Mouse (Mus musculus) myocyte (in vitro differentiated cells): Measurements from ENCODE around the gene Tmbim4. TPM values are rescaled to one million over a fixed set of nuclear protein-coding genes. Genes with fewer than 3 reads are reported as not detected.

ENCODE experiments used
- H3K27me3 ChIP-seq: one replicate; pipeline ENCODE4 v1.6.1; 2011; ENCODE audit not compliant: control insufficient read depth, insufficient read depth, insufficient read length
- H3K36me3 ChIP-seq: one replicate; pipeline ENCODE4 v1.6.1; 2011; ENCODE audit not compliant: control insufficient read depth, insufficient read depth
- H3K4me2 ChIP-seq: one replicate; pipeline ENCODE4 v1.6.1; 2011; ENCODE audit warnings: low read depth, control low read depth
- H3K4me3 ChIP-seq: one replicate; pipeline ENCODE4 v1.5.1; 2011; ENCODE audit warnings: mild to moderate bottlenecking, control low read depth, moderate library complexity
- H3K79me2 ChIP-seq: one replicate; pipeline ENCODE4 v1.6.1; 2011; ENCODE audit not compliant: control insufficient read depth, insufficient read depth
- H3ac ChIP-seq: one replicate; pipeline ENCODE4 v1.6.1; 2011; ENCODE audit not compliant: control insufficient read depth, insufficient read length
- CEBPB ChIP-seq: IDR thresholded peaks from 2 replicates; pipeline ENCODE4 v1.6.1; 2011; ENCODE audit warnings: mild to moderate bottlenecking, moderate library complexity; ENCODE audit not compliant: poor library complexity, insufficient read depth, severe bottlenecking
- E2F4 ChIP-seq: IDR thresholded peaks from one replicate; pipeline ENCODE4 v1.6.1; 2011; ENCODE audit warnings: mild to moderate bottlenecking, control low read depth, moderate library complexity; ENCODE audit not compliant: insufficient read depth
- MAX ChIP-seq: IDR thresholded peaks from one replicate; pipeline ENCODE4 v1.6.1; 2011; ENCODE audit warnings: low read depth, mild to moderate bottlenecking, control low read depth
- MYOD1 ChIP-seq, 3 experiments: IDR thresholded peaks; one replicate each; pipeline ENCODE4 v1.6.1; 2011; ENCODE audit warnings: control low read depth in 2 of 3, low read depth in 2 of 3, mild to moderate bottlenecking in 2 of 3, moderate library complexity in 1 of 3; ENCODE audit not compliant: insufficient read length in 2 of 3, control insufficient read depth in 1 of 3
- MYOG ChIP-seq, 3 experiments: IDR thresholded peaks; one replicate each; pipeline ENCODE4 v1.6.1; 2011; ENCODE audit warnings: control low read depth in 2 of 3, low read depth in 2 of 3, mild to moderate bottlenecking in 2 of 3; ENCODE audit not compliant: insufficient read length in 2 of 3, control insufficient read depth in 1 of 3, insufficient read depth in 1 of 3
- POLR2A ChIP-seq: IDR thresholded peaks from one replicate; pipeline ENCODE4 v1.6.1; 2011; ENCODE audit warnings: low read depth, mild to moderate bottlenecking, control low read depth, moderate library complexity; ENCODE audit not compliant: insufficient read length
- POLR2AphosphoS2 ChIP-seq: IDR thresholded peaks from one replicate; pipeline ENCODE4 v1.6.1; 2011; ENCODE audit warnings: low read depth, control low read depth; ENCODE audit not compliant: insufficient read length
- REST ChIP-seq: IDR thresholded peaks from one replicate; pipeline ENCODE4 v1.6.1; 2011; ENCODE audit warnings: mild to moderate bottlenecking, control low read depth, moderate library complexity; ENCODE audit not compliant: insufficient read depth, insufficient read length
- SRF ChIP-seq: IDR thresholded peaks from one replicate; pipeline ENCODE4 v1.6.1; 2011; ENCODE audit warnings: low read depth; ENCODE audit not compliant: control insufficient read depth, insufficient read length
- TCF12 ChIP-seq: IDR thresholded peaks from one replicate; pipeline ENCODE4 v1.6.1; 2011; ENCODE audit warnings: mild to moderate bottlenecking, control low read depth; ENCODE audit not compliant: poor library complexity, insufficient read depth, severe bottlenecking
- TCF3 ChIP-seq: IDR thresholded peaks from one replicate; pipeline ENCODE4 v1.6.1; 2011; ENCODE audit warnings: low read depth, control low read depth; ENCODE audit not compliant: insufficient read length
- USF1 ChIP-seq: IDR thresholded peaks from one replicate; pipeline ENCODE4 v1.6.1; 2011; ENCODE audit warnings: low read depth, mild to moderate bottlenecking, control low read depth, moderate library complexity
- polyA plus RNA-seq: library from polyadenylated mRNA; unstranded; fragments of >200 nt; fragmentation: generic; extraction: Trizol; gene quantifications from one replicate; pipeline ENCODE4 v1.2.1, GENCODE M21; 2012; ENCODE audit warnings: missing spikeins

The Tmbim4 gene
- polyA plus RNA-seq, 1 experiment = 229 TPM

DNA sequence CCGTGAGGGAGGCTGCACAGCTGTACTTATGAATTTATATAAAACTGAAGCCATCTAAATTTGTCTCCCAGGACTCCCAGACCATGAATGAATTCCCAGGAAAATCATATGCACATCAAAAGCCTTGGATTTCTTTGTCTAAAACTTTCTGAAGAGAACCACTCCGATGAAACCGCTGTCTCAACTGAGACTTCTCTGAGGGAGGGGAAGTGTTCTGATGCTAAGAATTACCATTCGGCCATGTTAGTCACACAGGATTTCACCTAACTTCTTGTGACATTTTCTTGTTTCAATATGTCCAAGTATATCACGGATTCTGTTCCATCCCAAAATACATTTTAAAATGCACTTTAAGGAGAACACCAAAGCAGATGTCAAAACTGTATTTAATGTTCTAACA lies 31.5 kb upstream of the Tmbim4 start:
- Histone ChIP-seq H3K79me2 (no peaks in the 10 kb centered on the region), H3K4me3 (no peak overlapping the region), H3K4me2 (no peak overlapping the region), H3K27me3 (no peaks in the 10 kb centered on the region), H3K36me3 (no peaks in the 10 kb centered on the region), H3ac (no peak overlapping the region)
- no peak for TF ChIP-seq MYOG (IDR thresholded peaks at IDR 0.05; ENCODE audit: control insufficient read depth in 1 of 3, insufficient read depth in 1 of 3, insufficient read length in 2 of 3, low read depth in 2 of 3)
- TF ChIP-seq E2F4 = no peak
- no peak for TF ChIP-seq MAX
- TF ChIP-seq MYOD1 (IDR thresholded peaks at IDR 0.05; ENCODE audit: control insufficient read depth in 1 of 3, insufficient read length in 2 of 3, low read depth in 2 of 3) = no peak
- TF ChIP-seq POLR2AphosphoS2 = no peak
- no peak for TF ChIP-seq TCF3
- TF ChIP-seq CEBPB = no peak
- no peak for TF ChIP-seq USF1
- TF ChIP-seq REST = no peak
- no peak for TF ChIP-seq SRF
- no peak for TF ChIP-seq TCF12

DNA sequence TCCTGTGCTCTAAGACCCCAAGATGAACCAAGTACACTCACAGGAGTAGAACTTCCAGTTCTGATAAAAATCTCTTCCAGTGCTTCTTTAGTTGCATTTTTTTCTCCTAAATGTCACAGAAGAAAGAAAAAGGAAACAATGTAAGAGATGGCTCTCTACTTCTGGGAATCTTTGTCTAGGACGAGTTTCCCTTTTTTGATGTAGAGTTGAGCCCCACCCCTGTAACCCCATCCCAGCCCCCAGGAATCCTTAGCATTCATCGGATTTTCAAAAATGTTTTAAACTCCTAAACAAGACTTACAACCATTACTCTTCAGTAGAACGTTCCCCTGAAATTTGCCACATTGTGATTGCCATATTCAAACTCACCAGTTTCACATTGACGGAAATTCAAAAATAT lies 31.1 kb upstream of the Tmbim4 start:
- TF ChIP-seq TCF3 (no peak), MAX (no peak), CEBPB (no peak), E2F4 (no peak), MYOG (IDR thresholded peaks at IDR 0.05; ENCODE audit: control insufficient read depth in 1 of 3, insufficient read depth in 1 of 3, insufficient read length in 2 of 3, low read depth in 2 of 3) (no peak), USF1 (no peak), MYOD1 (IDR thresholded peaks at IDR 0.05; ENCODE audit: control insufficient read depth in 1 of 3, insufficient read length in 2 of 3, low read depth in 2 of 3) (no peak), POLR2A (no peak), POLR2AphosphoS2 (no peak), SRF (no peak), REST (no peak), TCF12 (no peak)
- no peaks in the 10 kb centered on the region for H3K27me3 ChIP-seq
- no peak overlapping the region for H3ac ChIP-seq
- H3K36me3 ChIP-seq = no peaks in the 10 kb centered on the region
- H3K4me3 ChIP-seq = no peak overlapping the region
- H3K4me2 ChIP-seq = no peak overlapping the region
- no peaks in the 10 kb centered on the region for H3K79me2 ChIP-seq

- Histone ChIP-seq H3K27me3 (no peaks in the 10 kb centered on the region), H3K36me3 (no peaks in the 10 kb centered on the region), H3ac (no peak overlapping the region), H3K4me2 (no peak overlapping the region), H3K4me3 (no peak overlapping the region), H3K79me2 (no peaks in the 10 kb centered on the region)
- no peak for TF ChIP-seq MYOD1 (IDR thresholded peaks at IDR 0.05; ENCODE audit: control insufficient read depth in 1 of 3, insufficient read length in 2 of 3, low read depth in 2 of 3)
- TF ChIP-seq REST = no peak
- no peak for TF ChIP-seq TCF12
- TF ChIP-seq CEBPB = no peak
- TF ChIP-seq USF1 = no peak
- TF ChIP-seq TCF3 = no peak
- TF ChIP-seq POLR2AphosphoS2 = no peak
- TF ChIP-seq MYOG (IDR thresholded peaks at IDR 0.05; ENCODE audit: control insufficient read depth in 1 of 3, insufficient read depth in 1 of 3, insufficient read length in 2 of 3, low read depth in 2 of 3) = no peak
- TF ChIP-seq E2F4 = no peak
- no peak for TF ChIP-seq SRF
- no peak for TF ChIP-seq POLR2A
- no peak for TF ChIP-seq MAX
Measured at GRCm38 (mm10) chr10:120171340-120171739, 30.1 kb upstream of the Tmbim4 start.

DNA sequence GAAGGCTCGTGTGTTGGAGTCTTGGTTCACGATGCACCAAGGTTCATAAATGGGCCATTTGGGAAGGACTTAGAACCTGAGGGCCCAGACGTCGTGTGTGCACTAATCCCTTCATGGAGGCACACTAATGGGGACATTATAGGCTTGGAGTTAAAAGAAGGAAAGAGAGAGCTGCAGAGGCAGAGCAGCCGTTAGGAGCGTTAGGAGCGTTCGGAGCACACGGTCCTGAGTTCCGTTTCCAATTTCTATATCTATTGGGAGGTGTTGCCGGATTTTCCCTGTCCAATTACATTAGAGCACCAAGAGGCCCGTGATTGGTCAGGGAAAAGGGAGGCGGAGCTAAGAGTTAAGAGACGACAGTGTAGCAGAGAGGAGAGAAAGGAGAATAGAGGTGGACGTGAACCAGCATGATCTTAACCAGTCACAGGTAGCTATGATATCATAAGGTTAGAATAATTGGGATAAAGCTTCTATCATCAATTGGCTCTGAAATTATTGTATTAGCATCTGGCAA lies 27.1 kb upstream of the Tmbim4 start:
- Histone ChIP-seq H3K79me2 (no peaks in the 10 kb centered on the region), H3K4me3 (no peak overlapping the region), H3K36me3 (no peaks in the 10 kb centered on the region), H3K27me3 (no peaks in the 10 kb centered on the region), H3ac (no peak overlapping the region), H3K4me2 (no peak overlapping the region)
- TF ChIP-seq MYOG (IDR thresholded peaks at IDR 0.05; ENCODE audit: control insufficient read depth in 1 of 3, insufficient read depth in 1 of 3, insufficient read length in 2 of 3, low read depth in 2 of 3) (no peak), MYOD1 (IDR thresholded peaks at IDR 0.05; ENCODE audit: control insufficient read depth in 1 of 3, insufficient read length in 2 of 3, low read depth in 2 of 3) (no peak), USF1 (no peak), CEBPB (no peak), REST (no peak), MAX (no peak), POLR2AphosphoS2 (no peak), TCF12 (no peak), SRF (no peak), TCF3 (no peak), E2F4 (no peak), POLR2A (no peak)

GRCm38 (mm10) chr10:120182887-120183286 lies 18.5 kb upstream of the Tmbim4 start:
- Histone ChIP-seq H3K36me3 (no peaks in the 10 kb centered on the region), H3ac (no peak overlapping the region), H3K27me3 (no peaks in the 10 kb centered on the region), H3K79me2 (no peaks in the 10 kb centered on the region), H3K4me2 (no peak overlapping the region), H3K4me3 (no peak overlapping the region)
- TF ChIP-seq POLR2AphosphoS2 (no peak), POLR2A (no peak), TCF12 (no peak), REST (no peak), E2F4 (no peak), TCF3 (no peak), MAX (no peak), USF1 (no peak), CEBPB (no peak), MYOD1 (IDR thresholded peaks at IDR 0.05; ENCODE audit: control insufficient read depth in 1 of 3, insufficient read length in 2 of 3, low read depth in 2 of 3) (no peak), MYOG (IDR thresholded peaks at IDR 0.05; ENCODE audit: control insufficient read depth in 1 of 3, insufficient read depth in 1 of 3, insufficient read length in 2 of 3, low read depth in 2 of 3) (no peak), SRF (no peak)
